Mouse (Mus musculus) erythroblast, adult 5-6 weeks (primary cell): Measurements from ENCODE around the gene Tmed2. TPM values are rescaled to one million over a fixed set of nuclear protein-coding genes. Genes with fewer than 3 reads are reported as not detected.
"Not testable (repeated sequence)": the region's sequence is repeated elsewhere in the genome, so short reads cannot be mapped to it uniquely, and the experiment has no call there.

Source experiments
- ATAC-seq: replicated peaks from 2 replicates; pipeline ENCODE4 v1.8.0; 2016; ENCODE audit warnings: moderate number of reproducible peaks, mild to moderate bottlenecking, moderate TSS enrichment, inconsistent platforms; ENCODE audit not compliant: poor library complexity, low FRiP score, severe bottlenecking
- total RNA-seq, 2 experiments: library from RNA; stranded (forward) in 1 of 2; stranded (reverse) in 1 of 2; fragments of 150-400 nt in 1 of 2; fragments of 200-764, 138-1000 nt in 1 of 2; gene quantifications; 2 replicates each; pipeline versions ENCODE4 v1.2.3 to v1.2.4; 2015 to 2017; ENCODE audit warnings: low replicate concordance in 2 of 2

Tmed2 gene
- total RNA-seq (2015; ENCODE audit: low replicate concordance) (187 and 211 TPM in 2 replicates), total RNA-seq (2017; ENCODE audit: low replicate concordance) (222 and 325 TPM in 2 replicates)

- peak; percentile 97 for ATAC-seq
Observed at GRCm38 (mm10) chr5:124540383-124540786, at the start of gene Tmed2. TSS of gene Tmed2 (plus strand) at chr5:124540695.

GRCm38 (mm10) chr5:124491732-124492131 lies 48.8 kb upstream of the Tmed2 start:
- no peak for ATAC-seq

- no peak for ATAC-seq
Observed at GRCm38 (mm10) chr5:124492618-124493017, 47.9 kb upstream of the Tmed2 start.

- ATAC-seq, result no peak
Observed at GRCm38 (mm10) chr5:124493455-124493854, 47.0 kb upstream of the Tmed2 start.

- ATAC-seq, result no peak
Observed at GRCm38 (mm10) chr5:124495547-124495946, 44.9 kb upstream of the Tmed2 start.

- peak; percentile 78 for ATAC-seq
Observed at GRCm38 (mm10) chr5:124496614-124497514, 43.6 kb upstream of the Tmed2 start.

GRCm38 (mm10) chr5:124498221-124498876 lies 42.1 kb upstream of the Tmed2 start:
- ATAC-seq, result peak; percentile 39

GRCm38 (mm10) chr5:124499001-124499400 lies 41.5 kb upstream of the Tmed2 start:
- no peak for ATAC-seq

GRCm38 (mm10) chr5:124500037-124500436 lies 40.5 kb upstream of the Tmed2 start:
- ATAC-seq, result not testable (repeated sequence)

- no peak for ATAC-seq
Observed at GRCm38 (mm10) chr5:124500573-124500972, 39.9 kb upstream of the Tmed2 start.

GRCm38 (mm10) chr5:124501541-124501940 lies 39.0 kb upstream of the Tmed2 start:
- no peak for ATAC-seq

- ATAC-seq, result no peak
Observed at GRCm38 (mm10) chr5:124503742-124504141, 36.8 kb upstream of the Tmed2 start.

GRCm38 (mm10) chr5:124505235-124505634 lies 35.3 kb upstream of the Tmed2 start:
- ATAC-seq, result no peak

- ATAC-seq, result no peak
Observed at GRCm38 (mm10) chr5:124506731-124507359, 33.6 kb upstream of the Tmed2 start.

- ATAC-seq, result no peak
Observed at GRCm38 (mm10) chr5:124509200-124509599, 31.3 kb upstream of the Tmed2 start.

GRCm38 (mm10) chr5:124509742-124510237 lies 30.7 kb upstream of the Tmed2 start:
- ATAC-seq, result no peak

GRCm38 (mm10) chr5:124510536-124511050 lies 29.9 kb upstream of the Tmed2 start:
- ATAC-seq, result no peak

- no peak for ATAC-seq
Observed at GRCm38 (mm10) chr5:124515789-124516188, 24.7 kb upstream of the Tmed2 start.

GRCm38 (mm10) chr5:124518648-124519047 lies 21.8 kb upstream of the Tmed2 start:
- ATAC-seq, result no peak

- ATAC-seq, result no peak
Observed at GRCm38 (mm10) chr5:124521588-124521987, 18.9 kb upstream of the Tmed2 start.
